Mouse (Mus musculus) cerebellum, adult 2 months (tissue): ENCODE measurements at regions not wholly inside any gene's neighbourhood (a gene's known extent, or its start where the extent isn't known, plus 50 kb on each side); places are given as distances from the start of the nearest gene placed in this dataset.

Experiments
- DNase-seq, 2 experiments: peaks; one replicate each; pipeline ENCODE4 v3.0.0; 2021
- H3K27ac ChIP-seq: fragments of 200-500 bp; 2 replicates; pipeline ENCODE4 v1.5.1; 2012; ENCODE audit warnings: low read length, control low read depth, inconsistent platforms; ENCODE audit not compliant: insufficient read depth
- H3K27me3 ChIP-seq: fragments of 200-500 bp; 2 replicates; pipeline ENCODE4 v1.6.1; 2012; ENCODE audit warnings: inconsistent platforms, mild to moderate bottlenecking, low read length, moderate library complexity; ENCODE audit not compliant: control insufficient read depth, insufficient read depth
- H3K4me1 ChIP-seq: fragments of 200-500 bp; 2 replicates; pipeline ENCODE4 v1.6.1; 2011; ENCODE audit warnings: low read length; ENCODE audit not compliant: control insufficient read depth, insufficient read depth
- H3K4me3 ChIP-seq: fragments of 200-500 bp; replicated peaks from 2 replicates; pipeline ENCODE3; 2011; ENCODE audit warnings: mild to moderate bottlenecking, low read depth, low read length, control low read depth; ENCODE audit not compliant: insufficient read depth
- CTCF ChIP-seq: fragments of 200-500 bp; IDR thresholded peaks from 2 replicates; pipeline ENCODE4 v1.5.1; 2011; ENCODE audit warnings: low read depth, mild to moderate bottlenecking, control low read depth, low read length, moderate library complexity, borderline replicate concordance; ENCODE audit not compliant: insufficient read depth
- POLR2A ChIP-seq: fragments of 200-500 bp; IDR thresholded peaks from 2 replicates; pipeline ENCODE4 v1.6.1; 2011; ENCODE audit warnings: low read length, control low read depth, borderline replicate concordance; ENCODE audit not compliant: insufficient read depth
- WGBS: fragments of 180-500 bp; shearing (Covaris S2); methylation state at CpG from one replicate; pipeline ENCODE4 v1.1.7; 2018; 5-methylcytosine and 5-hydroxymethylcytosine counted together

- TF ChIP-seq POLR2A (no peak), CTCF (no peak)
- Histone ChIP-seq H3K4me3 (no peak overlapping the region), H3K27me3 (no peaks in the 10 kb centered on the region), H3K4me1 (peaks cover 14% of the 10 kb centered on the region), H3K27ac (no peak overlapping the region)
- WGBS: 73% methylated on average over 16 of the region's 16 CpGs
- DNase-seq: no peak
Measured at GRCm38 (mm10) chr17:88318207-88318791, 122.2 kb upstream of the Foxn2 start.

GRCm38 (mm10) chr17:88318936-88319335 is 121.6 kb upstream of the Foxn2 start:
- Histone ChIP-seq H3K27ac (no peak overlapping the region), H3K27me3 (no peaks in the 10 kb centered on the region), H3K4me3 (no peak overlapping the region), H3K4me1 (peaks cover 14% of the 10 kb centered on the region)
- no peak for TF ChIP-seq POLR2A
- TF ChIP-seq CTCF: no peak
- DNase-seq: no peak
- WGBS: 92% methylated on average over 5 of the region's 5 CpGs

GRCm38 (mm10) chr17:88320686-88321085 is 119.8 kb upstream of the Foxn2 start:
- 10% methylated on average over 1 of the region's 1 CpGs for WGBS
- peak in 1 of 2 experiments; percentile 67 for DNase-seq
- TF ChIP-seq CTCF (no peak), POLR2A (no peak)
- Histone ChIP-seq H3K4me3 (no peak overlapping the region), H3K4me1 (peaks cover 14% of the 10 kb centered on the region), H3K27ac (peak overlapping the region; percentile 24; the same call in 1 of the 2 replicates), H3K27me3 (no peaks in the 10 kb centered on the region)

GRCm38 (mm10) chr17:88325326-88325909 is 115.1 kb upstream of the Foxn2 start:
- WGBS: 74% methylated on average over 14 of the region's 14 CpGs
- no peak overlapping the region for H3K27ac ChIP-seq

GRCm38 (mm10) chr17:88325910-88326739 is 114.4 kb upstream of the Foxn2 start:
- DNase-seq: peak in 1 of 2 experiments; percentile 38
- H3K27ac ChIP-seq: peak overlapping the region; percentile 11; the same call in 1 of the 2 replicates
- peaks cover 14% of the 10 kb centered on the region for H3K4me1 ChIP-seq
- no peak overlapping the region for H3K4me3 ChIP-seq
- 63% methylated on average over 12 of the region's 12 CpGs for WGBS
- no peaks in the 10 kb centered on the region for H3K27me3 ChIP-seq
- TF ChIP-seq POLR2A (no peak), CTCF (no peak)

More at GRCm38 (mm10) chr17:88325326-88325909, 115.1 kb upstream of the Foxn2 start:
- TF ChIP-seq POLR2A (no peak), CTCF (no peak)
- H3K4me3 ChIP-seq: no peak overlapping the region
- H3K27me3 ChIP-seq: no peaks in the 10 kb centered on the region
- peaks cover 17% of the 10 kb centered on the region for H3K4me1 ChIP-seq
- no peak for DNase-seq

GRCm38 (mm10) chr17:88326740-88327123 is 113.8 kb upstream of the Foxn2 start:
- DNase-seq: no peak
- Histone ChIP-seq H3K27me3 (no peaks in the 10 kb centered on the region), H3K27ac (peak overlapping the region; percentile 11; the same call in 1 of the 2 replicates), H3K4me1 (peaks cover 9% of the 10 kb centered on the region), H3K4me3 (no peak overlapping the region)
- WGBS: 77% methylated on average over 4 of the region's 4 CpGs
- TF ChIP-seq POLR2A (no peak), CTCF (no peak)

GRCm38 (mm10) chr17:88327791-88328190 is 112.7 kb upstream of the Foxn2 start:
- H3K27me3 ChIP-seq: no peaks in the 10 kb centered on the region
- H3K4me3 ChIP-seq: no peak overlapping the region
- peak overlapping the region; percentile 34; the same call in 1 of the 2 replicates for H3K27ac ChIP-seq
- 85% methylated on average over 8 of the region's 8 CpGs for WGBS
- no peak for DNase-seq
- H3K4me1 ChIP-seq: peaks cover 9% of the 10 kb centered on the region
- TF ChIP-seq POLR2A: no peak
- TF ChIP-seq CTCF: no peak
